Mouse (Mus musculus) adrenal gland, postnatal 25 days (tissue): ENCODE results near the gene Diras1. TPM values are rescaled to one million over a fixed set of nuclear protein-coding genes. Genes with fewer than 3 reads are reported as not detected.
"Not testable (repeated sequence)": the region's sequence is repeated elsewhere in the genome, so short reads cannot be mapped to it uniquely, and the experiment has no call there.

Experiments used
- DNase-seq: peaks from one replicate; pipeline ENCODE4 v3.0.0; 2021; ENCODE audit warnings: mixed read lengths
- total RNA-seq: library from RNA; stranded (reverse); gene quantifications from 2 replicates; pipeline ENCODE4 v1.2.3, GENCODE M21; 2021

Gene Diras1
- total RNA-seq, 1 experiment from 2014 or later, result 2.9 TPM

DNA sequence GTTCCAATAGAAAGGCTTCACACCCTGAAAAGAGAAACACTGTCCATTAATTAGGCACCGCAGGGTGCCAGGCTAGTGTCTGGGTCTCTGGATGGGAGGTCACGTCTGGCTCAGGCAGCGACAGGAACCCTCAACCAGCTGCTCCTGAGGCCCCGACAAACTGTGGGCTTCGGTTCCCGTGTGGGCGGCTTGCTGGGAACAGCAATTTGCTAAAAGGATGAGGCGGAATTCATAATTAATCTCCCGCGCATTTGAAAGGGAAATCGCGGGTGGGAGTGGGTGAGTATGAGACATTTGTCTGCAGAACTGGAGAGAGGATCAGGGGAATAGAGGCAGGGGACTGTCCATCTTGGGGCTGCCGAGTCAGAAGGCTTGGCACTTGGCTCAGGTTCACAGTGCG lies 27.4 kb downstream of the Diras1 start:
- no peak for DNase-seq

- DNase-seq, result no peak
Measured at GRCm38 (mm10) chr10:80997332-80997731, 28.1 kb downstream of the Diras1 start.

DNA sequence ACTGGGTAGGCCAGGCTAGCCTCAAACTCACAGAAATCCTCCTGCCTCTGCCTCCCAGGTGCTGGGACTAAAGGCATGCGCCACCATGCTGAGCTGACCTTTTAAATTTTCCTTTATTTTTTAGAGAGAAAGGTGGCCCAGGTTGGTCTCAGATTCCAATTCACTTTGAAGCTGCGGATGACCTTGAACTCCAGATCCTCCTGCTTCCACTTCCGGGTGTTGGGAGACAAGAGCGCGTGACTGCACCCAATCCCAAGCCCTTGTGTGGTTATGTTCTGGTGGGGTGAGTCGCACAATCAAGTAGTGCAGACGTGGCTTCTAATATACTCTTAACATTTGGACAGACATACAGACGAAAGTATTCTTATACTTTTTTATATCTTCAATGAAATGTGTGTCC lies 29.0 kb downstream of the Diras1 start:
- no peak for DNase-seq

DNA sequence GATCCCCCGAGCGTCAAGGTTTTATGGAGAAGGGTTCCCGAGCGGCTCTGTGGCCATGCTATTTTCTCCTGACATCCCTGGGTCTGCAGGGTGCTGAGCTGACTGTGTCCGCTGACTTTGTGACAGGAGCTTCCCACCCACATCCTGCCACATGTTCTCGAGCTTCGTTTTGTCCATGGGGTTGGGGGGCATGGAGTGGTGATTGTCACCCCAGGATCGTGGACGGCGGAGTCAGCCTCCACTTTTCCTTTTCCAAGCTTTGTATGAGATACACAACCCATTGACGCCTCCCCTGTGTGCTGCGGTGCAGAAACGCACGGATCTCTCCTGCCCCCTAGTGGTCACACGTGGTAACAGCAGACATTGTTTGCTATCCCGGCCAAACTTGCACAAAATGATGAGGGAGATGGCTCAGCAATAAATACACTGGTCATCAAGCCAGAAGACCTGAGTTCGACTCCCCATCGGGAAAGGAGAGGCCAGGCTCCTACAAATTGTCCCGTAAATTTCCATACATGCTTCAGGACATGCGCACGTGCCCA lies 30.3 kb downstream of the Diras1 start:
- DNase-seq, result peak; percentile 84

DNA sequence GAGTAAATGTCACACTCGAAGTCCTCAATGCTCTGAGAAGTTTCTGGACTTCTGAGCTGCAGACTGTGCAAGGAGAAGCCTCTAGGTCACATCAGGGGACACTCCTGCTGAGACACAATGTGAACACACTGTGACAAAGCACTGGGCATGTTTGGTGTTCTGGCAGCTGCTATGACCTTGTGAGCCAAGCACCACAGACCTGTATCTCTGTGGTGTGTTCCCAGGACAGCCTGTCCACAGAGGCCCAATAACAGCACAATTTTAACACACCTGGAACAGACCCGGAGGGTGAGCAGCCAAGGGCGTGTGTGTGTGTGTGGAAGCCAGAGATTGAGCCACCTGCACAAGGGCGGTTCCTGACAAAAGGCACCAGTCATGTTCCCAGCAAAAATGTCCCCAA lies 30.8 kb downstream of the Diras1 start:
- no peak for DNase-seq

DNA sequence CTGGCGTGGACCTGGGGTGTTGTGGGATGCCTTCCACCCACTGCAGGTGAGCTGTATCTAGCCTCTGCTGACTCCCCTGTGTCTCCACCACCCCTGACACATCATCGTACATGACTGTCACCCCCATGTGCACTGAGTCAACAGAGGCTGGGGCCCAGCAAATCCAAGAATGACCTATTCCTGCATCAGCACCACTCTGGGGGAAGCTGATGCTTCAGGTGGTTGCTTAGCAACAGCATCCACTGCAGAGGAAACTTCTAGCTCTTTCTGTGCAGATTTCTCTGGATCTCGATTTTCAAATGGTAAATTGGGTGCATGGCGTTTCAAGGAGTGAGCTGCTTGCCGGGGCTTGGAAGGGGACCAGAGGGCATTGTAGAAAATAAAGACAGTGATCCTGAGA lies 32.2 kb downstream of the Diras1 start:
- DNase-seq, result no peak

- no peak for DNase-seq
Measured at GRCm38 (mm10) chr10:80991945-80992344, 33.5 kb downstream of the Diras1 start.

GRCm38 (mm10) chr10:80991007-80991406 lies 34.5 kb downstream of the Diras1 start:
- DNase-seq, result no peak

GRCm38 (mm10) chr10:80990406-80990805 lies 35.1 kb downstream of the Diras1 start:
- no peak for DNase-seq

GRCm38 (mm10) chr10:80989854-80990253 lies 35.6 kb downstream of the Diras1 start:
- DNase-seq, result not testable (repeated sequence)

- DNase-seq, result no peak
Measured at GRCm38 (mm10) chr10:80989446-80989845, 36.0 kb downstream of the Diras1 start.

DNA sequence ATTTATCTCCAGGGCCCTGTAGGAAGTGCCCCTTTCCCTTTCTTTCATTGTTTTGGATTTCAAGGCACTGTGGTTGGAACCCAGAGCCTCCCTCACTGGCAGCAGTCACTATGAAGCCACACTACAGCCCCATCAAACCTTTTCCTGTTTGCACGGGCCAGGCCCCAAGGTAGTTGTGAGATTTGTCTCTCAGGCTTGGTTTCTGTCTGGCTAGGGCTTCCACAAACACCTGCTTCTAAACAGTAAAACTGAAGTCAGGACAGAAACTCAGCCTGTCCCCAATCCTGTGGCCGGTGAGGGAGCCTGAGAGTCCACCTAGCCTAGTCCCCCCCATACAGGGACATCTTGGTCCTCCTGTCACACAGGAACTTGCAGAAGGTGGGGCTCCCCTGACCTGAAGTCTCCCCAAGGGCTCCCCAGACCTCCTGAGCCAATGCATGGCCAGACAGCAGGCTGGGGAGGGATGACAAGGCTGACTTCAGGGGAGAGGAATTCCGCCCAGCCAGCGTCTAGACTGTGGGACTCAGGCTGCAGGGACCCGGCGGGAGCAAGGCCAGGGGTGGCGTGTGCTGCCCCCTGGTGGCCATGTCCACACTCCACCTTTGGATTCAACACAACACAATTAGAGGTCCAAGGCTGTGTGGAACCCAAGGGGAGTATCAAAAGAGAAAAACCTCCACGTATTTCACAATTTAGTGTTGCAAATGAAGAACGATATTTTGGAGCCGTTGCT lies 37.6 kb downstream of the Diras1 start:
- peak; percentile 90 for DNase-seq

DNA sequence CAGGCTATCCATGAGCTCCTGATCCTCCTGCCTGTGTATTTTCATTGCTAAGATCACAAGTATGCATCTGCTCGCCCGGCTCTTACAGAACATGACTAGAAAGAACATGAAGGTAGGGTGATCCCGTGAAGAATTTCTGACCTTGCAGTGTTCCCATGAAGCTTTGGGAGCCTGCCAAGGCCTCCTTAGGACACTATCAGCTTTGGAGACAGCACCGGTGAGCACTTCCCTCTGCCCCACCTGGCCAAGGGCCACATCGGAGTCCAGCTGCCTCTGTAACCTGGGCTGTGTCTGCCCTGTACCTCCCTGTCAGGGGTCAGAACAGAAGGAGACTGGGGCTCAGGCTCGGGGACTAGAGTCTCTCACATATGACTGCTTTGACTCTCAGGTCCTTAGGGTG lies 38.7 kb downstream of the Diras1 start:
- DNase-seq, result peak; percentile 59

DNA sequence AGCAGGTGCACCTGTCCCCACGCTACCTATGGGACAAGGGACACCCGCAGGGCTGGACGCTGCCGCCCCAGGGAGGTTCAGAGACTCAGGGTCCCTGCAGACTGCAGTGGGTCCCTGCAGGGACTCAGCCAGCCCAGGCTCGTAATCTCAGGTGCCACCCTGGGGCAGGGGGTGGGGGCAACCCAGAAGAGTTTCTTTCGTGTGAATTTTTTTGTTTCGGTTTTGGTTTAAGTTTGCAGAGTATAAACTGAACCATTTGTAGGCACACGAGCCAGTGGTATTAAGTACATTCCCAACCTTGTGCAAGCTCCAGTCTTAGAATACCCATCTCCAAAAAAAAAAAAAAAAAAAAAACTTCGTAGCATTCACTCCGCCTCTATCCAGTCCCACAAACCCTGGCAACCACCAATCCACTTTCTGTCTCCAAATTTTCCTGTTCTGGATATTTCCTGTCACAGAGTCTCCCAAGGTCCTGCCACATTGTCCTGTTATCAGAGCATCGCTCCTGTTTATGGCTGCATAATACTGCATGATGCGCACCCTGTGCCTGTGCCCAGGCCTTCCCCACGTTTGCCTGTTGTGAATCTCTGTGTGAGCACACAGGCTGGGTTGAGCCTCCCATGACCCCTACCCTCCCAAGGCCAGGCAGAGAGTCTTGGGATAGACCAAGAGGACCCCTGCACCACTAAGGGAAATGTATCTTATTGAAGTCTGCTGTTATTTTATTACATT lies 39.3 kb downstream of the Diras1 start:
- no peak for DNase-seq

GRCm38 (mm10) chr10:80985241-80985969 lies 40.1 kb downstream of the Diras1 start:
- peak; percentile 68 for DNase-seq

DNA sequence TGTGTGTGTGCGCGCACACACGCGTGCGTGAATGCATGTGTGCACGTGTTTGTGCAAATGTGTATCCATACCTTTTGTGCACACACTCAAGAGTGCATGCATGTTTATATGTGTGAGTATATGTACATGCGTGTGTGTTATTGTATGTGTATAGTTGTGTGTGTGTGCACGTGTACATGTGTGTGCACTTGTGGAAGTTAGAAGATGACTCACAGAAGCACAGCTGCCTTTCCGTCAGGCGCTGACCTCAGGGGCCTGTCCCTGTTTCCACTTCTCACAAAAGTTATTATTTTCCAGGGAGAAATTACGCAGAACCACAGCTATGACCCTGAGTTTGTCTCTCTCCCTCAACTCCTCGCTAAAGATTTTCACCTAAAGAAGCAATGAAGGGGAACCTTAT lies 41.2 kb downstream of the Diras1 start:
- DNase-seq, result no peak

- DNase-seq, result peak; percentile 55
Measured at GRCm38 (mm10) chr10:80982381-80982780, 43.1 kb downstream of the Diras1 start.

GRCm38 (mm10) chr10:80981564-80982112 lies 43.8 kb downstream of the Diras1 start:
- no peak for DNase-seq

- no peak for DNase-seq
Measured at GRCm38 (mm10) chr10:80975478-80975877, 50.0 kb downstream of the Diras1 start.

GRCm38 (mm10) chr10:80973722-80974121 lies 51.7 kb downstream of the Diras1 start:
- no peak for DNase-seq

DNA sequence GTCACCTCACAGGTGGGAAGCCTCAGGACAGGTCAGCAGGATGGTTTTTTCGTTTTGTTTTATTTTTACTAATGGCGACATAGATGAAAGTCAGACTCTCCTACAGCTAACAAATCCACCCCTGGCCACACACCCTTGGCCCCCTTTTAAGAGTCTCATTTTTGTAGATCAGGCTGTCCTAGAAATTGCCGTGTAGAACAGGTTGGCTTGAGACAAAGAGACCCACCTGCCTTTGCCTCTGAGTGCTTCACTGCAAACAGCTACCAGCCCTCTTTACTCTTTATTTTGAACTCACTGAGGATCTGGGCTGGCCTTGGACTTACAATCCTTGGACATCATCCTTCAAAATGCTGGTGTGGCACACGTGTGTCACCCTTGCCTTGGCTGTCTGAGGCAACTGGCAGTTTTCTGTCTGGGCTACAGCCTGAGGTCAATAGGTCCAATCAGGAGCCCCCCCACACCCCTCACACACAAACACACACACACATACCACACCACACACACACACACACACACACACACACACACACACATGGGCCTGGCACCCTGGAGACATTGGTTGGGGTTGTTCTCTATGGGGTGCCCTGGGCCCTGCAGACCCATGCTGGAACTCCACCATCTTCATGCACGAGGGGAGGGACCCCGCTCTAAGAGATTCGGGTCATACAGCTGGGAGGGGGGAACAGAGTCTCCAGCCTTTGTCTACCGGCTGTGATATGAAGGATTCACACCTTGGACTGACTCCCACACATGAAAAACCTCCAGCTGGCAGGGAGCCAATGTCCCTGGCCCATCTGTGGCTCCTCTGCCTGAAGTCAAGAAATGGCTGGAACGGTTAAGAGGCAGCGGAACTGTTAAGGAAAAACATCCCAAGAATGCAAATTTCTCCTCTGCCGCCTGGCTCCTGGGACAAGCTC lies 53.1 kb downstream of the Diras1 start:
- DNase-seq, result peak; percentile 76
